Mouse (Mus musculus) intestine, embryonic 16.5 days (tissue): ENCODE results near the gene Sox12. TPM values are rescaled to one million over a fixed set of nuclear protein-coding genes. Genes with fewer than 3 reads are reported as not detected.
"Not testable (repeated sequence)": the region's sequence is repeated elsewhere in the genome, so short reads cannot be mapped to it uniquely, and the experiment has no call there.

Experiments used
- ATAC-seq: fragments of 200-750 bp; cut with Nextera tagmentation; 2 replicates; pipeline ENCODE4 v1.8.0; 2017; ENCODE audit warnings: moderate TSS enrichment, moderate library complexity
- H3K27ac ChIP-seq: fragments of 300-500 bp; sonication (generic); 2 replicates; pipeline ENCODE4 v1.5.1; 2014; ENCODE audit warnings: mild to moderate bottlenecking, low read length
- H3K27me3 ChIP-seq: fragments of 300-500 bp; sonication (generic); replicated peaks from 2 replicates; pipeline ENCODE4 v1.6.1; 2014; ENCODE audit warnings: low read length, control low read depth, mixed read lengths; ENCODE audit not compliant: control insufficient read depth, insufficient read depth
- H3K36me3 ChIP-seq: fragments of 300-500 bp; sonication (generic); 2 replicates; pipeline ENCODE4 v1.6.1; 2014; ENCODE audit warnings: low read length, control low read depth; ENCODE audit not compliant: control insufficient read depth, insufficient read depth
- H3K4me1 ChIP-seq: fragments of 300-500 bp; sonication (generic); 2 replicates; pipeline ENCODE4 v1.6.1; 2014; ENCODE audit warnings: low read length, control low read depth, mixed read lengths; ENCODE audit not compliant: control insufficient read depth, insufficient read depth
- H3K4me2 ChIP-seq: fragments of 300-500 bp; sonication (generic); 2 replicates; pipeline ENCODE4 v1.6.1; 2014; ENCODE audit warnings: low read depth, low read length, control low read depth
- H3K4me3 ChIP-seq: fragments of 300-500 bp; sonication (generic); 2 replicates; pipeline ENCODE4 v1.5.1; 2014; ENCODE audit warnings: mild to moderate bottlenecking, low read length
- H3K9ac ChIP-seq: fragments of 300-500 bp; sonication (generic); 2 replicates; pipeline ENCODE4 v1.6.1; 2014; ENCODE audit warnings: low read depth, low read length
- H3K9me3 ChIP-seq: fragments of 300-500 bp; sonication (generic); 2 replicates; pipeline ENCODE4 v1.6.1; 2016; ENCODE audit warnings: low read length, control low read depth; ENCODE audit not compliant: control insufficient read depth
- WGBS: fragments of 180-500 bp; shearing (Covaris S2); extraction: QIAGEN DNeasy Blood & Tissue Kit; methylation state at CpG from one replicate; pipeline ENCODE4 v1.1.7; 2014; 5-methylcytosine and 5-hydroxymethylcytosine counted together
- polyA plus RNA-seq: library from polyadenylated mRNA; unstranded; fragments of >200 nt; fragmentation: Nextera tagmentation; extraction: Ambion mirVana; gene quantifications from 2 replicates; pipeline ENCODE4 v1.2.1, GENCODE M21; 2015

Gene Sox12
- polyA plus RNA-seq, 1 experiment from 2014 or later = 3.5 TPM

DNA sequence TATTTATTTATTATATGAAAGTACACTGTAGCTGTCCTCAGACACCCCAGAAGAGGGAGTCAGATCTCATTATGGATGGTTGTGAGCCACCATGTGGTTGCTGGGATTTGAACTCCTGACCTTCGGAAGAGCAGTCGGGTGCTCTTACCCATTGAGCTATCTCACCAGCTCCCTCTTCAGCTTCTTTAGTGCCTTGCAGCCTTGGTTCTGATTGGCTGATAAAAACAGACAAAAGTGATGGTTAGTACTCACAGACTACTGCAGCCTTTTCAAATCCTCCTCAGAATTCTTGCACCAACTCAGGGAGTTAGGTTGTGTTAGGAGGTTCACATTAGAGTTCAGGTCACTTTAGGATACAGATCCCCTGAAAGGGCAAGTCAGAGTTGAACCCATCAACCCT is 30.6 kb upstream of the Sox12 start:
- WGBS = 75% methylated on average over 2 of the region's 2 CpGs
- H3K9me3 ChIP-seq, H3K9ac ChIP-seq, H3K36me3 ChIP-seq, H3K27me3 ChIP-seq, H3K27ac ChIP-seq, H3K4me3 ChIP-seq, H3K4me1 ChIP-seq, ATAC-seq, H3K4me2 ChIP-seq: not testable (repeated sequence)

DNA sequence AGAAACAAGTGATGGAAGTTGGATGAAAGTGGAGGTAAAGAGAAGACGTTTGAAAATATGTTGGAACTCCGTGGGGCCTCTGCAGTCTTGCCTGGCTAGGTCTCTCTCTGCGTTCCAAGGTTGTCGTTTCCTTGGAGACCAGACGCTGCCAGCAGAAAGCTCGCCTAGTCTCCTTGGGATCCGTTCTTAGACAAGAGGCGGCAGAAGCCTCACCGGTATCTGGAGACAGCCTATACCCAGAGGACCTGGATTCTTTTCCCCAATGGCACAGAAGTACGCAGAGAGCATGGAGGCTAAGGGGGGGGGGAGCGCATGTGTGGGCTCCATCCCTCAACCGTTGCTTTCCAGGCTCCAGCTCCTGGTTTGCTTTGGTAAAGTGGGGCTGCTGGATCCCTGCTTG is 29.6 kb upstream of the Sox12 start:
- whole genome bisulfite sequencing = 9% methylated on average over 12 of the region's 12 CpGs
- Histone ChIP-seq H3K4me2 (no peak overlapping the region), H3K4me1 (no peaks in the 10 kb centered on the region), H3K9me3 (no peaks in the 10 kb centered on the region), H3K36me3 (no peaks in the 10 kb centered on the region), H3K27me3 (no peaks in the 10 kb centered on the region), H3K9ac (no peak overlapping the region), H3K4me3 (peak overlapping the region; percentile 6; the same call in 1 of the 2 replicates), H3K27ac (no peak overlapping the region)
- no peak for ATAC-seq

DNA sequence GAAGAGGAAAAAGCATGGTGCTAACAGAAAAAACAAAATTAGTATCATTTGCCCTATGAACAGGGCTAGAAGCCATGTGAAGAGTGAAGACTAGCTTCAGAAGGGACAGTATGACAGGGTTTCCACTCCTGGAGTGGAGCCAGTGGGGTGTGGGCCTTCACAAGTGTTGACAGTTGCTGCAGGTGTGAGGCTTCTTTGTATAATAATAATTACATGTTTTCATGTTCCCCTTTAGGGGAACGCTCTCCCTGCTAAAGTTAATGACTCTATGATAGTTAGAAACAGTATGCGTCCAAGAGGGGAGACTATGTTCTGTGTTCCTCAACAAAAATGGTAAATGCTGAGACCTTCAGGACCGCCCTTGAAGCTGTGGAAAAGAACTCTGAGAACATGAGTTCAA is 17.9 kb upstream of the Sox12 start:
- WGBS = 92% methylated on average over 3 of the region's 3 CpGs

DNA sequence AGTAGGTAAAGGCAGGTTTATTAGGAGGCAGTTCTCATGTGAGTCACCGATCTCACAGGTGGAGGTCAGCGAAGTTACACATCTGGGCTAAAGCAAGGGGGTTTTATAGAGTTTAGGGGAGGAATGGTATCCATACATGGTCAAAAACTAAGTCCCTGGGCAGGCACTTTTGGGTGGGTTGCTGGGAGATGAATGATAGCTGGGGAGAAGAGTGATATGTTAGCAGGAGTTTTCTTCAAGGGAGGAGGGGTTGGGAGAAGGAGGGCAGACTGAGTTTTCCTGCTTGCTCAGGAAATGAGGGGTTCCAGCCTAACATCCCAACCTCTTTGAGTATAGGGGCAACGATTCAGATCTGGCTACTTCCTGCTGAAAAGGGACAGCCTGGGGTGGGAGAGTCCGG is 17.4 kb upstream of the Sox12 start, which contains the start of gene 6820408C15Rik:
Gene 6820408C15Rik, plus strand, starts transcription at position 301 of the 400 bp plus-strand sequence.
- peak within 1 kb of the TSS; percentile 99 for H3K9ac ChIP-seq
- peaks cover 12% of the 10 kb centered on the region for H3K4me1 ChIP-seq
- peaks cover 8% of the 10 kb centered on the region for H3K9me3 ChIP-seq
- peak within 1 kb of the TSS; percentile 92 for H3K4me3 ChIP-seq
- no peaks in the 10 kb centered on the region for H3K27me3 ChIP-seq
- WGBS = 23% methylated on average over 4 of the region's 4 CpGs
- H3K27ac ChIP-seq = peak within 1 kb of the TSS; percentile 88
- peak within 1 kb of the TSS; percentile 80 for H3K4me2 ChIP-seq
- no peak for ATAC-seq
- H3K36me3 ChIP-seq = no peaks in the 10 kb centered on the region

More for the DNA sequence above, 17.9 kb upstream of the Sox12 start:
- H3K4me2 ChIP-seq = peak overlapping the region; percentile 80; the same call in 1 of the 2 replicates
- H3K9me3 ChIP-seq = peaks cover 8% of the 10 kb centered on the region
- no peak overlapping the region; the same call in 1 of the 2 replicates for H3K4me3 ChIP-seq
- no peak for ATAC-seq
- peak overlapping the region; percentile 88 for H3K27ac ChIP-seq
- peaks cover 8% of the 10 kb centered on the region for H3K4me1 ChIP-seq
- no peaks in the 10 kb centered on the region for H3K27me3 ChIP-seq
- peak overlapping the region; percentile 99; the same call in 1 of the 2 replicates for H3K9ac ChIP-seq
- no peaks in the 10 kb centered on the region for H3K36me3 ChIP-seq

DNA sequence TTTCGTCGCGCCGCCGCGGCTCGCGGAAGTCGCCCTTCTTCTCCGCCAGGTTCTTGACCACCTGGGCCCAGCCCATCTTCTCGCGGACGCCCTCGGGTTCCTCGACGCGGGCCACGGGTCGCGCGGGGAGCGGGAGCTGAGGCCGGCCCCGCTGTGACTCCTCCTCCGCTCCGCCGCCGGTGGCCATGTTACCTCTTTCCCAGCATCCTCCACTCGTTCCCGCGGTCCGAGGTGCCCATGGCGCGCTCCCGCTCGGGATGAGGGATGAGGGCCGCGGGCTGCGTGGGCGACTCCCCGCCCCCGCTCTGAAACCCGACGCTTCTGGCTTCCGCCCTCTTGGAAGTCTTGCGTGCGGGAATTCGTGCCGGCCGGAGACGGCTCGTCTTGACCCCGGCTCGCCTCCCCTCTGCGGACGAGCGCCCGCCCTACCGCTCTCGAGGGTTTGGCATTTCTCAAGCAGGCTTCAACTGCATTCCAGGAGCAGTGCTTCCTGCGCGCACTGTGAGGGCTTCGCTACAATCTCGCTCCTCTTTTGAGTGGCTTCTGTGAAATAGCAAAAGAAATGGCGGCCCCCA is 16.8 kb upstream of the Sox12 start, which contains the start of gene Zcchc3:
Gene Zcchc3, minus strand, starts transcription at position 437 of the 575 bp plus-strand sequence.
- H3K4me1 ChIP-seq = peaks cover 16% of the 10 kb centered on the region
- peak within 1 kb of the TSS; percentile 92 for H3K4me3 ChIP-seq
- H3K9ac ChIP-seq = peak within 1 kb of the TSS; percentile 99
- peaks cover 8% of the 10 kb centered on the region for H3K9me3 ChIP-seq
- H3K27me3 ChIP-seq = no peaks in the 10 kb centered on the region
- peak; percentile 79 for ATAC-seq
- no peaks in the 10 kb centered on the region for H3K36me3 ChIP-seq
- peak within 1 kb of the TSS; percentile 80 for H3K4me2 ChIP-seq
- WGBS = under 1% methylated on average over 65 of the region's 65 CpGs
- H3K27ac ChIP-seq = peak within 1 kb of the TSS; percentile 88

DNA sequence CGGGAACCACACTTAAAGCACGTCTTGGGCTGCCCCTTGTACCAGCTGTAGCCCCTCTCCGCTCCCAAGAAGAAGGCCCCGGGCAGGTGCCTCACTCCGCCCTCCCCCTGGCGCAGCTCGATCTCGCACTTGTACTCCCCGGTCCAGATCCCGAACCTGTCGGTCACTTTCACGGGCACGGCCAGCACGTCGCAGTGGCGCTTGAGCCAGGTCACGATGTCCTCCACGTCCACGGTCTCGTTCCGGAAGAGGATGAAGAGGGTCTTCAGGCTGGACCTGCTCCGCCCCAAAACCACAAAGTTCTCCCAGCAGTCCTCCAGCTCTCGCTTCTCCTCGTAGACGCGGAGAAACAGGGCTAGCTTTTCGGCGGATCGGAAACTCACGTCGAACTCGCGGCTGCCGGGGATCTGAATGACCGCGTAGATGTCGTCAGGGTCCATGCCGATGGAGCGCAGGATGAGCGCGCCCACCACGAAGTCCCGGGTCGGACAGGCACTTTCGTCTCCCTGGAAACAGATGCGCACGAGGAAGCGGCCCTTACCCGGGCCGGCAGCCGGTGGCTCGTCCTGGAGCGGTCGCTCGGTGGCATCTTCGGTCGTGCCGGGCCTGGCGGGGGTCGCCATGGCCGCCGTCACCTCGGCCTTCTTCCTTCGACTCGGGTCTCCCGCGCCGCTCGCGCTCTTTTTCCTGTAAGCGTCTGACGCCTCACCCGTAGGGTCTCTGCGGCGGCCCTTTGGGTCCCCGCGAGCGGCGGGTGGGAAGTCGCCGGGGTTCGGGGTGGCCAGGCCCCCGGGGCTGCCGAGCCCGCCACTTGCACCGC is 16.1 kb upstream of the Sox12 start:
- no peaks in the 10 kb centered on the region for H3K27me3 ChIP-seq
- H3K9me3 ChIP-seq = peaks cover 8% of the 10 kb centered on the region
- peak overlapping the region; percentile 99 for H3K9ac ChIP-seq
- peaks cover 19% of the 10 kb centered on the region for H3K4me1 ChIP-seq
- peak overlapping the region; percentile 92 for H3K4me3 ChIP-seq
- no peaks in the 10 kb centered on the region for H3K36me3 ChIP-seq
- ATAC-seq = peak; percentile 12
- under 1% methylated on average over 86 of the region's 86 CpGs for WGBS
- peak overlapping the region; percentile 88 for H3K27ac ChIP-seq
- H3K4me2 ChIP-seq = peak overlapping the region; percentile 80

DNA sequence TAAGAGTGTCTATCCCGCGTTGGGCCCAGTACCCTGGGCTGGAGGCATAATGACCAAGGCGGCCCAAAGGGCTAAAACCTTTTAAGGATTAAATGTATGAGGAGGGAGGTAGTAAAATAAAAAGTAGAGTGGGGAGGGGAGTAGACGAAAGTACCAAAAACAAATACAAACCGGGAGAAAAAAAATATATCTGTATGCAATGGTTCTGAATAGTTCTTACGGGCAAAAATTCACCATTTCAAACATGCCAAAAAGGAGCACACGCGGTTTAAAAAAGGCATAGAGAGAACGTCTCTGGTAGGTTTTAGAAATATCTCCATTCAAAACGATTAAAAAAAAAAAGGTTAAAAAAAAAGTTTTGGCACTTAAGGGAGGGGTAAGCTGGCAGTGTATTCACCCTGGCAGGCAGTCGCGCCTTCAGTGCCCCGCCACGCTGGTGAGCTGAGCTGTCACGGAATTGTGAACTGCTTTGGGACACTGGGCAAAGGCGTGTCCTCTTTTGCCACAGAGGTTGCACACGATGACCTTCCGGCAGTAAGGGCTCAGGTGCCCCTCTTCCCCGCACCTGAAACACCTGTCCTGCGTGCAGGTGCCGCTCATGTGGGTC is 15.4 kb upstream of the Sox12 start:
- H3K4me2 ChIP-seq = peak overlapping the region; percentile 80
- H3K27me3 ChIP-seq = no peaks in the 10 kb centered on the region
- 2% methylated on average over 21 of the region's 21 CpGs for WGBS
- H3K4me1 ChIP-seq = peaks cover 19% of the 10 kb centered on the region
- H3K9ac ChIP-seq = peak overlapping the region; percentile 99
- H3K27ac ChIP-seq = peak overlapping the region; percentile 88
- no peaks in the 10 kb centered on the region for H3K36me3 ChIP-seq
- H3K9me3 ChIP-seq = peaks cover 8% of the 10 kb centered on the region
- H3K4me3 ChIP-seq = peak overlapping the region; percentile 92
- ATAC-seq = no peak

DNA sequence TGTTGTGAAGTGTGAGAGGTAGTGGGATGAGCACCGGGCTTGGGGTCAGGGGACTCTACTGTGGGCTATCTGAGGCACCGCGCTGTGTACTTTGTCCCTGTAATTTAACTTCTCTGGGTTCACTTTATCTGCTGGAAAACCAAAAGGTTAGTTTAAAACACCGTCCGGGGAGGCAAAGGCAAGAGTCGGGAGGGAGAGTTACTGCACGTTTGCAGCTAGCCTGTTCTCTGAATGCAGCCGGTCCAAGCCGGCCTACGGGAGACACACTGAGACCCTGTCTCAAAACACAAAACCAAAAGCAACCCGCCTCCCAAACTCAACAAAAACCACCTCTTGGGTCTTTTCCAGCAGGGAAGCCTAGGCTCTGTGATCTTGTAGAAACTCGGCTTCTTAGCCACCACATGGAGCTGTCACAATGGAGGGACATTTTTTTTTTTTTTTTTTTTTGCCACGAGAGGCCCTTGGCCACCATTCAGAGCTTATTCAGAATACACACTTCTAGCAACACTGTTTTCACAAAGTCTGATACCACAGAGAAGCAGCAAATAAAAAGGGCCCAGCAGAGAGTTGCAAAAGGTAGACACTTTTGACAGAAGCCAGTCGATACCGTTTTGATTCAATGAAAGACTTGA is 14.8 kb upstream of the Sox12 start:
- peak overlapping the region; percentile 80 for H3K4me2 ChIP-seq
- H3K27ac ChIP-seq = peak overlapping the region; percentile 88
- H3K9me3 ChIP-seq = peaks cover 8% of the 10 kb centered on the region
- peak overlapping the region; percentile 92 for H3K4me3 ChIP-seq
- H3K27me3 ChIP-seq = no peaks in the 10 kb centered on the region
- H3K36me3 ChIP-seq = no peaks in the 10 kb centered on the region
- H3K4me1 ChIP-seq = peaks cover 19% of the 10 kb centered on the region
- H3K9ac ChIP-seq = peak overlapping the region; percentile 99
- WGBS = 6% methylated on average over 15 of the region's 15 CpGs
- ATAC-seq = peak; percentile 9; the same call in 1 of the 2 replicates

DNA sequence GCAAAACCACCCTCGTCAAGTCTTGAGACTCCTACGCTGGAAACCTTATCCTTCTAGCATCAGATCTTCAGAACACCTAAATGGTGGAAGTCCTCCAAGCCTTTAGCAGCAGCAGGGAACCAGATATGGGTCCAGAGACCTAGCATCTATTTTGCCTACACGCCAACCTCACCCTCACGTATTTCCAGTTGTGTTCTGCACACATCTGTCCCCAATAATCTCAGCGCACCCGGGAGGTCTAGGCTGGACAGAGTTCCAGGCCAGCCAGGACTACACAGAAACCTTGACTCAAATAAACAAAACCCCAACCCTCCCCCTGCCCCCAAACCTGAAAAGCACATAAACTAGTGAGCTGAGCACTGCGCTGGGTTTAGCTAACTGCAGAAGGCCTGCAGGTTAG is 13.6 kb upstream of the Sox12 start:
- Histone ChIP-seq H3K9me3 (peaks cover 8% of the 10 kb centered on the region), H3K36me3 (no peaks in the 10 kb centered on the region), H3K4me1 (peaks cover 20% of the 10 kb centered on the region), H3K27ac (peak overlapping the region; percentile 88), H3K9ac (peak overlapping the region; percentile 99), H3K4me3 (peak overlapping the region; percentile 92), H3K27me3 (no peaks in the 10 kb centered on the region), H3K4me2 (peak overlapping the region; percentile 80)
- WGBS = 18% methylated on average over 7 of the region's 7 CpGs
- ATAC-seq = no peak
